Mouse (Mus musculus) olfactory bulb, adult 2 months (tissue): ENCODE measurements around the gene Mcmbp. TPM values are rescaled to one million over a fixed set of nuclear protein-coding genes. Genes with fewer than 3 reads are reported as not detected.

Experiments
- H3K27ac ChIP-seq: fragments of 200-500 bp; 2 replicates; pipeline ENCODE4 v1.5.1; 2012; ENCODE audit warnings: low read depth, low read length; ENCODE audit not compliant: insufficient read depth
- H3K4me1 ChIP-seq: fragments of 200-500 bp; 2 replicates; pipeline ENCODE4 v1.6.1; 2012; ENCODE audit warnings: low read length; ENCODE audit not compliant: control insufficient read depth, insufficient read depth
- H3K4me3 ChIP-seq: fragments of 200-500 bp; 2 replicates; pipeline ENCODE4 v1.5.1; 2012; ENCODE audit warnings: mild to moderate bottlenecking, low read depth, low read length, moderate library complexity; ENCODE audit not compliant: insufficient read depth
- CTCF ChIP-seq: fragments of 200-500 bp; IDR thresholded peaks from 2 replicates; pipeline ENCODE4 v1.5.1; 2012; ENCODE audit warnings: low read depth, mild to moderate bottlenecking, low read length, moderate library complexity; ENCODE audit not compliant: insufficient read depth
- POLR2A ChIP-seq: fragments of 200-500 bp; IDR thresholded peaks from 2 replicates; pipeline ENCODE4 v1.6.1; 2012; ENCODE audit warnings: mild to moderate bottlenecking, low read depth, low read length, moderate library complexity; ENCODE audit not compliant: insufficient read depth
- WGBS: fragments of 180-500 bp; shearing (Covaris S2); methylation state at CpG from one replicate; pipeline ENCODE4 v1.1.7; 2018; 5-methylcytosine and 5-hydroxymethylcytosine counted together
- polyA plus RNA-seq: library from polyadenylated mRNA; stranded (reverse); fragments of >200 nt; gene quantifications from 2 replicates; pipeline ENCODE4 v1.2.4, GENCODE M21; 2012; ENCODE audit warnings: low replicate concordance; ENCODE audit not compliant: missing spikeins, insufficient read depth, insufficient read length

Gene Mcmbp
- polyA plus RNA-seq, 1 experiment = not detected

- TF ChIP-seq POLR2A (no peak), CTCF (no peak)
- Histone ChIP-seq H3K27ac (no peak overlapping the region), H3K4me1 (peaks cover 2% of the 10 kb centered on the region; the same call in 1 of the 2 replicates), H3K4me3 (no peak overlapping the region)
- 97% methylated on average over 11 of the region's 11 CpGs for WGBS
These were observed 75.4 kb downstream of the Mcmbp start for GRCm38 (mm10) chr7:128664861-128665377.

- TF ChIP-seq CTCF (no peak), POLR2A (no peak)
- WGBS = 93% methylated on average over 8 of the region's 8 CpGs
- Histone ChIP-seq H3K27ac (no peak overlapping the region), H3K4me1 (peaks cover 2% of the 10 kb centered on the region; the same call in 1 of the 2 replicates), H3K4me3 (no peak overlapping the region)
These were observed 76.4 kb downstream of the Mcmbp start for GRCm38 (mm10) chr7:128663906-128664305.

- WGBS = 97% methylated on average over 1 of the region's 1 CpGs
- Histone ChIP-seq H3K4me1 (no peaks in the 10 kb centered on the region), H3K27ac (no peak overlapping the region), H3K4me3 (no peak overlapping the region)
- TF ChIP-seq POLR2A (no peak), CTCF (no peak)
These were observed 83.3 kb downstream of the Mcmbp start for GRCm38 (mm10) chr7:128656970-128657369.

Other genes starting within 250 kb of the Mcmbp start
- gene Bag3, start 216.9 kb downstream of the Mcmbp start, polyA plus RNA-seq = not detected in 2 replicates
- gene Inpp5f, start 129.2 kb downstream of the Mcmbp start, polyA plus RNA-seq = not detected in 2 replicates
- not detected in 2 replicates for gene Sec23ip, start 4.4 kb upstream of the Mcmbp start, polyA plus RNA-seq